Mouse (Mus musculus) heart, embryonic 16.5 days (tissue): ENCODE measurements around the gene Dnali1. TPM values are rescaled to one million over a fixed set of nuclear protein-coding genes. Genes with fewer than 3 reads are reported as not detected.

ENCODE experiments used
- ATAC-seq: fragments of 200-750 bp; cut with Nextera tagmentation; replicated peaks from 2 replicates; pipeline ENCODE4 v1.8.0; 2017; ENCODE audit warnings: moderate number of reproducible peaks; ENCODE audit not compliant: insufficient read depth, low FRiP score; ENCODE audit errors: extremely low read depth
- H3K27ac ChIP-seq: fragments of 300-500 bp; sonication (generic); 2 replicates; pipeline ENCODE4 v1.5.1; 2014; ENCODE audit warnings: mild to moderate bottlenecking, low read length, control low read depth, moderate library complexity
- H3K27me3 ChIP-seq: fragments of 300-500 bp; sonication (generic); 2 replicates; pipeline ENCODE4 v1.6.1; 2014; ENCODE audit warnings: low read length, mixed read lengths; ENCODE audit not compliant: control insufficient read depth, insufficient read depth
- H3K36me3 ChIP-seq: fragments of 300-500 bp; sonication (generic); 2 replicates; pipeline ENCODE4 v1.6.1; 2014; ENCODE audit not compliant: control insufficient read depth, insufficient read depth
- H3K4me1 ChIP-seq: fragments of 300-500 bp; sonication (generic); 2 replicates; pipeline ENCODE4 v1.6.1; 2014; ENCODE audit warnings: low read length, mixed read lengths; ENCODE audit not compliant: control insufficient read depth, insufficient read depth
- H3K4me2 ChIP-seq: fragments of 300-500 bp; sonication (generic); 2 replicates; pipeline ENCODE4 v1.6.1; 2014; ENCODE audit warnings: low read depth, mild to moderate bottlenecking, control low read depth, low read length
- H3K4me3 ChIP-seq: fragments of 300-500 bp; sonication (generic); 2 replicates; pipeline ENCODE4 v1.5.1; 2014; ENCODE audit warnings: mild to moderate bottlenecking, control low read depth, low read length
- H3K9ac ChIP-seq: fragments of 300-500 bp; sonication (generic); 2 replicates; pipeline ENCODE4 v1.6.1; 2014; ENCODE audit warnings: low read length, control low read depth
- H3K9me3 ChIP-seq: fragments of 300-500 bp; sonication (generic); replicated peaks from 2 replicates; pipeline ENCODE4 v1.6.1; 2016; ENCODE audit warnings: low read length; ENCODE audit not compliant: control insufficient read depth
- WGBS: fragments of 180-500 bp; shearing (Covaris S2); extraction: QIAGEN DNeasy Blood & Tissue Kit; methylation state at CpG from one replicate; pipeline ENCODE4 v1.1.7; 2014; 5-methylcytosine and 5-hydroxymethylcytosine counted together
- polyA plus RNA-seq: library from polyadenylated mRNA; unstranded; fragments of >200 nt; fragmentation: Nextera tagmentation; extraction: Ambion mirVana; gene quantifications from 2 replicates; pipeline ENCODE4 v1.2.1, GENCODE M21; 2015

Gene Dnali1
- polyA plus RNA-seq, 1 experiment from 2014 or later, result 0.63 TPM

GRCm38 (mm10) chr4:125085346-125085841 is 19.9 kb upstream of the Dnali1 start:
- Histone ChIP-seq H3K4me3 (peak overlapping the region; percentile 93), H3K27me3 (no peaks in the 10 kb centered on the region), H3K9me3 (no peaks in the 10 kb centered on the region; the same call in 1 of the 2 replicates), H3K4me1 (peaks cover 14% of the 10 kb centered on the region), H3K9ac (peak overlapping the region; percentile 89), H3K36me3 (peaks cover 18% of the 10 kb centered on the region), H3K27ac (peak overlapping the region; percentile 98), H3K4me2 (peak overlapping the region; percentile 96)
- ATAC-seq, result peak; percentile 95
- under 1% methylated on average over 45 of the region's 45 CpGs for WGBS

GRCm38 (mm10) chr4:125084403-125085345 is 19.2 kb upstream of the Dnali1 start, which contains the start of gene Meaf6:
Meaf6 (plus strand) TSS chr4:125085134.
- Histone ChIP-seq H3K27ac (peak within 1 kb of the TSS; percentile 98), H3K4me2 (peak within 1 kb of the TSS; percentile 96), H3K27me3 (no peaks in the 10 kb centered on the region), H3K9me3 (no peaks in the 10 kb centered on the region; the same call in 1 of the 2 replicates), H3K4me3 (peak within 1 kb of the TSS; percentile 93), H3K4me1 (peaks cover 14% of the 10 kb centered on the region), H3K9ac (peak within 1 kb of the TSS; percentile 89), H3K36me3 (peaks cover 15% of the 10 kb centered on the region)
- ATAC-seq, result peak; percentile 86
- WGBS, result 1% methylated on average over 63 of the region's 63 CpGs

GRCm38 (mm10) chr4:125078698-125079097 is 13.2 kb upstream of the Dnali1 start:
- Histone ChIP-seq H3K9ac (no peak overlapping the region), H3K9me3 (no peaks in the 10 kb centered on the region; the same call in 1 of the 2 replicates), H3K27ac (no peak overlapping the region), H3K36me3 (peaks cover 10% of the 10 kb centered on the region; the same call in 1 of the 2 replicates), H3K4me1 (no peaks in the 10 kb centered on the region), H3K27me3 (no peaks in the 10 kb centered on the region), H3K4me2 (no peak overlapping the region), H3K4me3 (no peak overlapping the region)
- 94% methylated on average over 2 of the region's 2 CpGs for WGBS
- no peak for ATAC-seq

- H3K4me1 ChIP-seq, result no peaks in the 10 kb centered on the region
- no peak for ATAC-seq
- peaks cover 13% of the 10 kb centered on the region for H3K36me3 ChIP-seq
- H3K9ac ChIP-seq, result no peak overlapping the region
- no peak overlapping the region for H3K4me2 ChIP-seq
- H3K27ac ChIP-seq, result no peak overlapping the region
- 90% methylated on average over 2 of the region's 2 CpGs for WGBS
- no peak overlapping the region for H3K4me3 ChIP-seq
- H3K27me3 ChIP-seq, result no peaks in the 10 kb centered on the region
- H3K9me3 ChIP-seq, result no peaks in the 10 kb centered on the region; the same call in 1 of the 2 replicates
These were observed 12.2 kb upstream of the Dnali1 start for GRCm38 (mm10) chr4:125077700-125078099.

GRCm38 (mm10) chr4:125066490-125067370 is 1.2 kb upstream of the Dnali1 start, which contains the start of gene Snip1:
Snip1 (plus strand) TSS chr4:125066672.
- peaks cover 8% of the 10 kb centered on the region for H3K4me1 ChIP-seq
- peak within 1 kb of the TSS; percentile 94 for H3K4me3 ChIP-seq
- ATAC-seq, result peak; percentile 91
- H3K36me3 ChIP-seq, result peaks cover 15% of the 10 kb centered on the region
- no peaks in the 10 kb centered on the region for H3K27me3 ChIP-seq
- H3K9me3 ChIP-seq, result no peaks in the 10 kb centered on the region
- peak within 1 kb of the TSS; percentile 97 for H3K4me2 ChIP-seq
- WGBS, result under 1% methylated on average over 78 of the region's 78 CpGs
- H3K9ac ChIP-seq, result peak within 1 kb of the TSS; percentile 96
- peak within 1 kb of the TSS; percentile 66 for H3K27ac ChIP-seq

- Histone ChIP-seq H3K4me2 (no peak overlapping the region), H3K9me3 (no peaks in the 10 kb centered on the region), H3K27ac (no peak overlapping the region), H3K4me3 (no peak overlapping the region), H3K4me1 (peaks cover 9% of the 10 kb centered on the region), H3K36me3 (no peaks in the 10 kb centered on the region), H3K27me3 (no peaks in the 10 kb centered on the region), H3K9ac (no peak overlapping the region)
- 66% methylated on average over 8 of the region's 8 CpGs for WGBS
- no peak for ATAC-seq
These were observed 1.7 kb downstream of the Dnali1 start for GRCm38 (mm10) chr4:125063829-125064228.

GRCm38 (mm10) chr4:125059025-125059424 is 6.5 kb downstream of the Dnali1 start:
- Histone ChIP-seq H3K4me1 (peaks cover 14% of the 10 kb centered on the region), H3K36me3 (peaks cover 18% of the 10 kb centered on the region), H3K4me3 (0 out of 2 replicates have a peak overlapping the region, but pooled peaks have one; percentile 11), H3K9me3 (no peaks in the 10 kb centered on the region), H3K27ac (no peak overlapping the region), H3K9ac (no peak overlapping the region), H3K27me3 (no peaks in the 10 kb centered on the region), H3K4me2 (peak overlapping the region; percentile 53)
- WGBS, result 4% methylated on average over 8 of the region's 8 CpGs
- ATAC-seq, result peak; percentile 49; the same call in 1 of the 2 replicates

- Histone ChIP-seq H3K27ac (no peak overlapping the region), H3K36me3 (peaks cover 25% of the 10 kb centered on the region), H3K4me2 (no peak overlapping the region), H3K9me3 (no peaks in the 10 kb centered on the region), H3K9ac (no peak overlapping the region), H3K4me1 (peaks cover 14% of the 10 kb centered on the region), H3K27me3 (no peaks in the 10 kb centered on the region), H3K4me3 (no peak overlapping the region)
- 25% methylated on average over 5 of the region's 5 CpGs for WGBS
- no peak for ATAC-seq
These were observed 7.5 kb downstream of the Dnali1 start for GRCm38 (mm10) chr4:125058033-125058432.
